Mouse (Mus musculus) liver, adult 2 months (tissue): ENCODE measurements around the gene Fam166b. TPM values are rescaled to one million over a fixed set of nuclear protein-coding genes. Genes with fewer than 3 reads are reported as not detected.

ENCODE experiments used
- DNase-seq: peaks from one replicate; pipeline ENCODE4 v3.0.0-alpha.2; 2011; ENCODE audit warnings: low read depth, low spot score; ENCODE audit errors: extremely low read depth
- H3K27ac ChIP-seq: fragments of 200-500 bp; replicated peaks from 2 replicates; pipeline ENCODE4 v1.5.1; 2012; ENCODE audit warnings: low read depth, mild to moderate bottlenecking, control low read depth, inconsistent platforms, low read length; ENCODE audit not compliant: insufficient read depth
- H3K27me3 ChIP-seq: fragments of 200-500 bp; 2 replicates; pipeline ENCODE4 v1.6.1; 2012; ENCODE audit warnings: mild to moderate bottlenecking, moderate library complexity, low read length, inconsistent platforms; ENCODE audit not compliant: control insufficient read depth, insufficient read depth
- H3K36me3 ChIP-seq: fragments of 200-500 bp; 2 replicates; pipeline ENCODE4 v1.6.1; 2012; ENCODE audit warnings: low read length, inconsistent platforms; ENCODE audit not compliant: control insufficient read depth, insufficient read depth
- H3K4me1 ChIP-seq: fragments of 200-500 bp; 2 replicates; pipeline ENCODE4 v1.6.1; 2011; ENCODE audit warnings: low read length; ENCODE audit not compliant: control insufficient read depth, insufficient read depth
- H3K4me3 ChIP-seq: fragments of 200-500 bp; 2 replicates; pipeline ENCODE4 v1.5.1; 2011; ENCODE audit warnings: low read depth, mild to moderate bottlenecking, control low read depth, low read length, moderate library complexity; ENCODE audit not compliant: insufficient read depth
- H3K79me2 ChIP-seq: fragments of 200-500 bp; 2 replicates; pipeline ENCODE4 v1.6.1; 2012; ENCODE audit warnings: inconsistent platforms, mild to moderate bottlenecking, low read length, moderate library complexity; ENCODE audit not compliant: control insufficient read depth, insufficient read depth
- H3K9ac ChIP-seq: fragments of 200-500 bp; 2 replicates; pipeline ENCODE4 v1.6.1; 2012; ENCODE audit warnings: low read depth, mild to moderate bottlenecking, control low read depth, inconsistent platforms, low read length
- CTCF ChIP-seq: fragments of 200-500 bp; IDR thresholded peaks from 2 replicates; pipeline ENCODE4 v1.5.1; 2011; ENCODE audit warnings: low read depth, low read length, control low read depth
- POLR2A ChIP-seq: fragments of 200-500 bp; IDR thresholded peaks from 2 replicates; pipeline ENCODE4 v1.6.1; 2011; ENCODE audit warnings: low read length, control low read depth; ENCODE audit not compliant: insufficient read depth; ENCODE audit errors: extremely low read depth
- WGBS: fragments of 180-500 bp; shearing (Covaris S2); methylation state at CpG from one replicate; pipeline ENCODE4 v1.1.7; 2018; 5-methylcytosine and 5-hydroxymethylcytosine counted together
- polyA plus RNA-seq: library from polyadenylated mRNA; depleted of rRNA; stranded (reverse); fragments of >200 nt; gene quantifications from 2 replicates; pipeline ENCODE4 v1.2.3, GENCODE M21; 2012
- total RNA-seq: library from RNA; depleted of rRNA; stranded (reverse); fragments of >200 nt; gene quantifications from 2 replicates; pipeline ENCODE4 v1.2.3, GENCODE M21; 2014

Gene Fam166b
- total and polyA plus RNA-seq, 2 experiments, result not detected

GRCm38 (mm10) chr4:43389390-43389789 lies 39.5 kb downstream of the Fam166b start:
- Histone ChIP-seq H3K36me3 (0 out of 2 replicates have a peak, but pooled peaks cover 1% of the 10 kb centered on the region), H3K4me3 (no peak overlapping the region), H3K9ac (no peak overlapping the region), H3K79me2 (peaks cover 21% of the 10 kb centered on the region), H3K4me1 (peaks cover 34% of the 10 kb centered on the region), H3K27ac (peak overlapping the region; percentile 40), H3K27me3 (no peaks in the 10 kb centered on the region)
- 45% methylated on average over 2 of the region's 2 CpGs for WGBS
- no peak for DNase-seq
- TF ChIP-seq POLR2A (no peak), CTCF (no peak)

- Histone ChIP-seq H3K79me2 (peaks cover 19% of the 10 kb centered on the region), H3K27me3 (no peaks in the 10 kb centered on the region), H3K4me1 (peaks cover 30% of the 10 kb centered on the region), H3K9ac (no peak overlapping the region), H3K36me3 (0 out of 2 replicates have a peak, but pooled peaks cover 1% of the 10 kb centered on the region), H3K27ac (no peak overlapping the region), H3K4me3 (no peak overlapping the region)
- TF ChIP-seq CTCF (no peak), POLR2A (no peak)
- no peak for DNase-seq
These were observed 42.0 kb downstream of the Fam166b start for GRCm38 (mm10) chr4:43386932-43387331.

- no peak for DNase-seq
- H3K79me2 ChIP-seq, result peaks cover 29% of the 10 kb centered on the region
- H3K9ac ChIP-seq, result no peak overlapping the region
- 0 out of 2 replicates have a peak, but pooled peaks cover 1% of the 10 kb centered on the region for H3K36me3 ChIP-seq
- peak overlapping the region; percentile 50 for H3K27ac ChIP-seq
- peaks cover 19% of the 10 kb centered on the region for H3K4me1 ChIP-seq
- H3K4me3 ChIP-seq, result no peak overlapping the region
- TF ChIP-seq CTCF (no peak), POLR2A (no peak)
- 95% methylated on average over 3 of the region's 3 CpGs for WGBS
- no peaks in the 10 kb centered on the region for H3K27me3 ChIP-seq
These were observed 44.4 kb downstream of the Fam166b start for GRCm38 (mm10) chr4:43384541-43384940.

GRCm38 (mm10) chr4:43384083-43384460 lies 44.9 kb downstream of the Fam166b start:
- Histone ChIP-seq H3K9ac (no peak overlapping the region), H3K79me2 (peaks cover 29% of the 10 kb centered on the region), H3K27me3 (no peaks in the 10 kb centered on the region), H3K4me1 (peaks cover 21% of the 10 kb centered on the region), H3K27ac (peak overlapping the region; percentile 50), H3K36me3 (0 out of 2 replicates have a peak, but pooled peaks cover 1% of the 10 kb centered on the region), H3K4me3 (no peak overlapping the region; the same call in 1 of the 2 replicates)
- TF ChIP-seq POLR2A, result no peak
- TF ChIP-seq CTCF, result no peak
- 62% methylated on average over 5 of the region's 5 CpGs for WGBS
- DNase-seq, result no peak

GRCm38 (mm10) chr4:43383246-43384082 lies 45.5 kb downstream of the Fam166b start:
- Histone ChIP-seq H3K36me3 (0 out of 2 replicates have a peak, but pooled peaks cover under 1% of the 10 kb centered on the region), H3K9ac (peak overlapping the region; percentile 73), H3K79me2 (peaks cover 27% of the 10 kb centered on the region), H3K4me1 (peaks cover 25% of the 10 kb centered on the region), H3K27me3 (no peaks in the 10 kb centered on the region), H3K27ac (peak overlapping the region; percentile 99), H3K4me3 (peak overlapping the region; percentile 52)
- no peak for TF ChIP-seq POLR2A
- no peak for TF ChIP-seq CTCF
- peak; percentile 91 for DNase-seq
- WGBS, result 6% methylated on average over 11 of the region's 11 CpGs
